Mouse (Mus musculus) ES-Bruce4 (cell line): ENCODE measurements around the gene Kdm4a.

Experiments used
- CTCF ChIP-seq: IDR thresholded peaks from one replicate; pipeline ENCODE4 v1.8.1; 2011; ENCODE audit warnings: low read depth, low read length
- EP300 ChIP-seq: IDR thresholded peaks from 2 replicates; pipeline ENCODE4 v1.6.1; 2011; ENCODE audit warnings: low read depth, low read length; ENCODE audit not compliant: insufficient read depth
- POLR2A ChIP-seq: IDR thresholded peaks from one replicate; pipeline ENCODE4 v1.8.1; 2011; ENCODE audit warnings: low read length; ENCODE audit not compliant: insufficient read depth

DNA sequence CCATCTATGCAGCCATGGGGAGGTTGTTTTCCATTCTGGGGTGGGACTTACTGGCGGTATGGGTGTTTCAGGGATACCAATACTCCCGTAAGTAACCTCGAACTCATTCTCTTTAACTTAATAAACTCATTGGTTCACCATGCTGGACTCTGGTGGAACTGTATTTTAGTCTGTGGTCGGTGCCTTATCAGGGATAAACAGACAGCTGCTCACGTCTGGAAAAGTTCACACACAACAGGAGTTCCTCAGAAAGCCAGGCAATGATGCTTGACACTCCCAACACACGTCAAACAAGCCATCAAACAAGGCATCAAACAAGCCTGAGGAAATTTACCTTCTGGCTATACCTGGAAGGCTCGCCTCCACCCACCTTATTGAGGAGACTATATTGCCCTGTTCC is 64.7 kb downstream of the Kdm4a start:
- TF ChIP-seq CTCF (no peak), POLR2A (no peak), EP300 (no peak)
